Mouse (Mus musculus): Measurements from ENCODE around the gene Aldh16a1. TPM values are rescaled to one million over a fixed set of nuclear protein-coding genes. Genes with fewer than 3 reads are reported as not detected.

The Aldh16a1 gene
- polyA plus RNA-seq, 1 experiment from 2014 or later = 69.3 TPM

- Histone ChIP-seq H3K27me3 (peaks cover 67% of the 10 kb centered on the region), H3K9me3 (replicated peaks) (peaks cover 2% of the 10 kb centered on the region; the same call in 1 of the 2 replicates), H3K4me2 (peak within 1 kb of the TSS; percentile 91), H3K27ac (no peak within 1 kb of the TSS), H3K4me3 (replicated peaks) (peak within 1 kb of the TSS; percentile 54), H3K36me3 (peaks cover 21% of the 10 kb centered on the region), H3K9ac (peak within 1 kb of the TSS; percentile 51), H3K4me1 (peaks cover 30% of the 10 kb centered on the region)
- peak; percentile 14; the same call in 1 of the 2 replicates for ATAC-seq (replicated peaks; ENCODE audit: low FRiP score)
- under 1% methylated on average over 40 of the region's 41 CpGs for WGBS
These were observed 9.5 kb upstream of the Aldh16a1 start, which contains the start of gene Slc17a7 for GRCm38 (mm10) chr7:45163735-45164490. Gene Slc17a7 (plus strand): TSS chr7:45163949.

DNA sequence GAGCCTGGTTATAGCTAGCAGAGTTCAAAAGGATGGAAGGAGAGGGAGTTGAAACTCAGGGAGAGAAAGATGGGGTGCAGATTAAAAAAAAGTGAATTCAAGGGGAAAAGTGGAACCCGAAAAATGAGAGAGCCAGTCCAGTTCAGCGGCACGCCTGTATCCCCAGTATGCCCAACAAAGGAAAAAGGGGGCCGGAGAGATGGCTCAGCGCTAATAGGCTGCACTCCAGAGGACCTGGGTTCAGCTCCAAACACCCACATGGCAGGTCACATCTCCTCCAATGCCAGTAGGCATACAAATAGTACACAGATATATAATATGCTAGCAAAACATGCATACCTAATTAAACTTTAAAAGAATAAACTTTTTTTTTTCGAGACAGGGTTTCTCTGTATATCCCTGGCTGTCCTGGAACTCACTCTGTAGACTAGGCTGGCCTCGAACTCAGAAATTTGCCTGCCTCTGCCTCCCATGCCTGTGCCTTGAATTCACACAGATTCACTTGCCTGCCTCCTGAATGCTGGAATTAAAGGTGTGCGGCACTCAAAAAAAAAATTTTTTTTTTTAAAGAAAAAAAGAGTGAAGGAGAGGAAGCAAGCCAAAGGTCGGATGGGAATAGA, 8.7 kb upstream of the Aldh16a1 start:
- no peak overlapping the region for H3K27ac ChIP-seq
- no peak for ATAC-seq (replicated peaks; ENCODE audit: low FRiP score)
- H3K4me1 ChIP-seq = peaks cover 22% of the 10 kb centered on the region
- no peaks in the 10 kb centered on the region for H3K9me3 ChIP-seq (replicated peaks)
- 73% methylated on average over 9 of the region's 9 CpGs for WGBS
- H3K4me2 ChIP-seq = peak overlapping the region; percentile 91; the same call in 1 of the 2 replicates
- peak overlapping the region; percentile 54; the same call in 1 of the 2 replicates for H3K4me3 ChIP-seq (replicated peaks)
- peaks cover 29% of the 10 kb centered on the region for H3K36me3 ChIP-seq
- no peak overlapping the region for H3K9ac ChIP-seq
- peaks cover 59% of the 10 kb centered on the region for H3K27me3 ChIP-seq

DNA sequence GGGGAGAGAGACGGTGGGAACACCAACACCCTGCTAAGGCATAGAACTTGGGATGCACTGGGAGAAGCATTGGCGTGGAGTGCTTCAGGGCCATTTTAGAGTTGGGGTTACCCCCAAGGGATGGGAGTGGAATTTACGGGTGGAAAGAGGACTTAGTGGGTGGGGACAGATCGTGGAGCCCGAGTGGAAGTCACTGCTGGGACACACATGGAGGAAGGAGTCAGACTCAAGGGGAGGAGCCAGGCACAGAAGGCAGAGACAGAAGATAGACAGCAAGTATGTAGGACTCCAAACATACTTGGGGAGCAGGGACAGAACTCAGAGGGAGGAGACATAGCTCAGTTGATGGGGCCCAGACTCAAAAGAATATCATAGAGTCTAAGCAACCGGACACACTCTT, 8.2 kb upstream of the Aldh16a1 start:
- Histone ChIP-seq H3K36me3 (peaks cover 35% of the 10 kb centered on the region), H3K9me3 (replicated peaks) (no peaks in the 10 kb centered on the region), H3K27ac (no peak overlapping the region), H3K4me2 (peak overlapping the region; percentile 91), H3K9ac (peak overlapping the region; percentile 43; the same call in 1 of the 2 replicates), H3K4me3 (replicated peaks) (peak overlapping the region; percentile 50), H3K27me3 (peaks cover 53% of the 10 kb centered on the region), H3K4me1 (peaks cover 19% of the 10 kb centered on the region)
- 25% methylated on average over 6 of the region's 6 CpGs for WGBS
- no peak; the same call in 1 of the 2 replicates for ATAC-seq (replicated peaks; ENCODE audit: low FRiP score)

DNA sequence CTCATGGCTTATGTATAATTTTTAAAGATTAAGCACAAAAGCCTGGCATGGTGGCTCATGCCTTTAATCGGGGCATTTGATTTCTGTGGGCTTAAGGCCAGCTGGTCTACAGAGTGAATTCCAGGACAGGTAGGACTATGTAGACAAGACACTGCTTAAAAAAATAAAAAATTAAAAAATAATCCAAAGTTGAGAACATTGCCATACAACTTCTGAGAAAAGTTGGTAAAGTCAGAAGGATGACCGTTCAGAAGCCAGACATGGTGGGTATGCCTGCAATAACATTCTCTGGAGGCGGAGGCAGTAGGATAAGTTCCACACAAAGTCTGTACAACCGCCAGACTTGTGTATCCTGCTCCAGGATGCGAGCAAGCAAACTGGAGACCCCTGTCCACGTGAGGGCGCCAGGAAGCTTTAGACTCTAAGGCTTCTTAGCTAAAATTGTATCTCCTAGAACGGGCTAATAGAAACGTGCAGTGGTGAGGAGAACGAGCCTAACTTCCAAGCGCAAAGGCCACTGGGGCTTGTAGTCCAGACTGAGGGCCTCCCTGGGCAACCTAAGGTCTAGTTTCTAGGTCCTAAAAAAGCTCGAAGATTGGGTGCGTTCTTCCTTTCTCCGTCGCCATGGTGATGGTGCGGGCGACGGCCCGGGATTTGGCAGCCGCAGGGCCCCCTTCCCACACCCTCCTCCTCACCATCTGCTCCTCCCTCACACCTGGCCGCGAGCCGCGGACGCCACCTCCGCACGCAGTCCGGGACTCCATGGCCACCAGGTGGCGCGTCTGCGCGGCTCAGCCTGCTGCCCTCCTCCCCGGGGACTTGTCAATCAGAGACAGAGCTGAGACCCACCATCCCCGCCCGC, 7.5 kb upstream of the Aldh16a1 start:
- 3% methylated on average over 35 of the region's 35 CpGs for WGBS
- no peaks in the 10 kb centered on the region for H3K9me3 ChIP-seq (replicated peaks)
- H3K4me2 ChIP-seq = peak overlapping the region; percentile 91
- peak overlapping the region; percentile 43 for H3K9ac ChIP-seq
- peaks cover 38% of the 10 kb centered on the region for H3K36me3 ChIP-seq
- H3K27me3 ChIP-seq = peaks cover 46% of the 10 kb centered on the region
- H3K27ac ChIP-seq = 0 out of 2 replicates have a peak overlapping the region, but pooled peaks have one; percentile 54
- peak; percentile 87 for ATAC-seq (replicated peaks; ENCODE audit: low FRiP score)
- H3K4me3 ChIP-seq (replicated peaks) = peak overlapping the region; percentile 50
- peaks cover 19% of the 10 kb centered on the region for H3K4me1 ChIP-seq

DNA sequence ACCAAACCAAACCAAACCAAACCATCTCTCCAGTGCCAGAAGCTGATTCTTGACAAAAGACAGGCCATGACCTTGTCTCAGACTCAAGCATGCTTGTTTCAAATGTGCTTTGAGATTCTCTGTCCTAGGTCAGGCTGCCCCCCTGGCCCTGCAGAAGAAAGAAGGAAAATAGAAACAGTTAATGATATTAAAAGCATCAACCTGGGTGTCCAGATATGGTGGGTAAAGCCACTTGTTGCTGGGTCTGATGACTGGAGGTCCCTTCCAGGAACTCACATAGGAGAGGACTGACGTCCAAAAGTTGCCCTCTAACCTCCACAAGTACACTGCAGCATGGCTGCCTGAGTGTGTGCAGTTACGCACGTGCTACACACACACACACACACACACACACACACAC, 6.5 kb upstream of the Aldh16a1 start:
- H3K27me3 ChIP-seq = peaks cover 36% of the 10 kb centered on the region
- no peak overlapping the region for H3K4me3 ChIP-seq (replicated peaks)
- 91% methylated on average over 3 of the region's 3 CpGs for WGBS
- ATAC-seq (replicated peaks; ENCODE audit: low FRiP score) = no peak
- H3K27ac ChIP-seq = no peak overlapping the region
- peaks cover 19% of the 10 kb centered on the region for H3K4me1 ChIP-seq
- H3K36me3 ChIP-seq = peaks cover 46% of the 10 kb centered on the region
- no peak overlapping the region for H3K4me2 ChIP-seq
- H3K9me3 ChIP-seq (replicated peaks) = no peaks in the 10 kb centered on the region
- H3K9ac ChIP-seq = no peak overlapping the region

DNA sequence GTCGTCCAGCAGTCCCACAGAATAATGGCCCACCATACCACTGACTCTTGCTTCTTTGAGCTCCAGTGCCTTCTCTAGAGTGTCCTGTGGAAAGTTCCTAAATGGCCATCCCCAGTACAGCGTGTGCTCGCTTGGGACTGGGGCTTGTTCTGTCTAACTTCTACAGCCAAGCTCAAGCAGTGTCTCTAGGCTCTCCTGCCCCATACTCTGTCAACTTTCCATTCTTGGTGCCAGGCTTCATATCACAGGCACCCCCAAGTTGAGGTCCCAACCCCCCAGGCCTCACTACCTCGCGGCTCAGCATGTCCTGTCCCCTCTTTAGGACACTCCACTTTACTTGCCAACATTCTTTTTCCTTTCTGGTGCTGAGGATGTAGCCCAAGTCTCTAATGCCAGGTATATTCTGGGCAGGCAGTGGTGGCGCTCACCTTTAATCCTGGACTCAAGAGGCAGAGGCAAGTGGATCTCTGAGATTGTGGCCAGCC, 6.0 kb upstream of the Aldh16a1 start:
- ATAC-seq (replicated peaks; ENCODE audit: low FRiP score) = no peak
- WGBS = 91% methylated on average over 6 of the region's 6 CpGs

DNA sequence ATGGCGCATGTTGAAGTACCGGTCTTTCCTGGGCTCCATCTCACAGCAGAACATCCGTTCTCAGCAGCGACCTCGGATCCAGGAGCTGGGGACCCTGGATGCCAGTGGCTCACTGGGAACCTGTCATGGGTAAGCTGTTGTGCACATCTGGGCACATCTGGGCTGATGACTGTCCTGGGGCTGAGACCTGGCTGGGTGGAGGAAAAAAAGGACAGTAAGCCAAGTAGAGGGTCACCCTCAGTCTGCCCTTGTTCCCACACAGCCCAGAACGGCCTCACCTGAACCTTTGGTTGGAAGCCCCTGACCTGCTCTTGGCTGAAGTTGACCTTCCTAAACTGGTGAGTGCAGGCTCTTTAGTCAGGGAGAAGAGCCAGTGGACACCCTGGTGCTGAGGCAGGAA, 4.6 kb upstream of the Aldh16a1 start:
- H3K4me1 ChIP-seq = peaks cover 27% of the 10 kb centered on the region
- ATAC-seq (replicated peaks; ENCODE audit: low FRiP score) = no peak
- no peak overlapping the region for H3K27ac ChIP-seq
- H3K4me2 ChIP-seq = no peak overlapping the region
- H3K27me3 ChIP-seq = peaks cover 18% of the 10 kb centered on the region
- no peaks in the 10 kb centered on the region for H3K9me3 ChIP-seq (replicated peaks)
- H3K36me3 ChIP-seq = peaks cover 46% of the 10 kb centered on the region
- H3K9ac ChIP-seq = no peak overlapping the region
- WGBS = 90% methylated on average over 6 of the region's 6 CpGs
- no peak overlapping the region for H3K4me3 ChIP-seq (replicated peaks)

More for the DNA sequence above, 6.0 kb upstream of the Aldh16a1 start:
- Histone ChIP-seq H3K27me3 (peaks cover 31% of the 10 kb centered on the region), H3K4me2 (no peak overlapping the region), H3K9me3 (replicated peaks) (no peaks in the 10 kb centered on the region), H3K4me3 (replicated peaks) (no peak overlapping the region), H3K9ac (no peak overlapping the region), H3K27ac (no peak overlapping the region), H3K4me1 (peaks cover 22% of the 10 kb centered on the region), H3K36me3 (peaks cover 46% of the 10 kb centered on the region)

GRCm38 (mm10) chr7:45157459-45157858, 3.1 kb upstream of the Aldh16a1 start:
- Histone ChIP-seq H3K9me3 (replicated peaks) (no peaks in the 10 kb centered on the region), H3K4me3 (replicated peaks) (no peak overlapping the region), H3K4me1 (peaks cover 24% of the 10 kb centered on the region), H3K36me3 (peaks cover 46% of the 10 kb centered on the region), H3K9ac (no peak overlapping the region), H3K4me2 (no peak overlapping the region), H3K27me3 (peaks cover 2% of the 10 kb centered on the region), H3K27ac (no peak overlapping the region)
- ATAC-seq (replicated peaks; ENCODE audit: low FRiP score) = no peak
- WGBS = 80% methylated on average over 14 of the region's 14 CpGs

GRCm38 (mm10) chr7:45156206-45156605, 1.8 kb upstream of the Aldh16a1 start:
- no peak overlapping the region for H3K9ac ChIP-seq
- 94% methylated on average over 15 of the region's 15 CpGs for WGBS
- H3K4me2 ChIP-seq = no peak overlapping the region
- H3K4me3 ChIP-seq (replicated peaks) = no peak overlapping the region
- no peak for ATAC-seq (replicated peaks; ENCODE audit: low FRiP score)
- no peaks in the 10 kb centered on the region for H3K27me3 ChIP-seq
- no peaks in the 10 kb centered on the region for H3K9me3 ChIP-seq (replicated peaks)
- peaks cover 27% of the 10 kb centered on the region for H3K4me1 ChIP-seq
- H3K36me3 ChIP-seq = peaks cover 46% of the 10 kb centered on the region
- no peak overlapping the region for H3K27ac ChIP-seq

DNA sequence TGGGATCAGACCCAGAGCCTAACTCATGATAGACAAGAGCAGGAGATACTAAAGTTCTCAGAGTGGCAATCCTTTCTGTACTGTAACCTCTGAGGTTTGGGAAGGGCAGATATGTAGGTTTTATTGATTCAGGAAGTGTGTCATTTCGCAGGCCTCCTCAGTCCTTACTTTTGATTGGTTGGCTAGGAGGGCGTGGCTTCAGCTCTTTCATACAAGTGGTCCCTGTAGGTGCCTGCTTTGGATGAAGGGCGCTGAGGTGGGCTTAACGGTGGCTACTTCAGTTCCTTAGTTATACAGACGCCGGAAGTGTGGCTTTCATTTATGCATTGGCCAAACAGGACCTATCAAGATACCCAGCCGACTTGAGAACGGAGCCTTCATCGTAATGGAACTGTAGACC, 1.2 kb upstream of the Aldh16a1 start:
- peaks cover 31% of the 10 kb centered on the region for H3K4me1 ChIP-seq
- WGBS = 86% methylated on average over 9 of the region's 9 CpGs
- peak overlapping the region; percentile 74 for H3K4me2 ChIP-seq
- no peaks in the 10 kb centered on the region for H3K9me3 ChIP-seq (replicated peaks)
- H3K4me3 ChIP-seq (replicated peaks) = peak overlapping the region; percentile 63; the same call in 1 of the 2 replicates
- H3K9ac ChIP-seq = 0 out of 2 replicates have a peak overlapping the region, but pooled peaks have one; percentile 3
- ATAC-seq (replicated peaks; ENCODE audit: low FRiP score) = no peak
- no peaks in the 10 kb centered on the region for H3K27me3 ChIP-seq
- H3K36me3 ChIP-seq = peaks cover 42% of the 10 kb centered on the region
- H3K27ac ChIP-seq = 0 out of 2 replicates have a peak overlapping the region, but pooled peaks have one; percentile 97

DNA sequence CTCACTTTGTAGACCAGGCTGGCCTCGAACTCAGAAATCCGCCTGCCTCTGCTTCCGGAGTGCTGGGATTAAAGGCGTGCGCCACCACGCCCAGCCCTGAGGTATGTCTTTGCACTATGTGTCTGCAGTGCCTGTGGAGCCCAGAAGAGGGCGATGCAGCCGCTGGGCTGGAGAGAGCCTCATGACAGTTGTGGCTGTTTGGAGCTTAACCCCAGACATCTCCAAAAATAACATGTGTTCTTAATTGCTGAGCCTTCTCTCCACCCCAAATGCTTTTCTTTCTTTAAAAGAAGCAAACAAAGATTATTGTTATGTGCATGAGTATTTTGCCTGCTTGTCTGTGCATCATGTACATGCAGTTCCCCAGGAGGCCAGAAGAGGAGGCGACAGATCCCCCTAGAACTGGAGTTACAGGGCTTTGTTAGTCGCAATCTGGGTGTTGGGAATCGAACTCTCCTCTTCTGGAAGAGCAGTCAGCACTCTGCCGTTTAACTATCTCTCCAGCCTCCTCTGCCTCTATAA, 670 bp upstream of the Aldh16a1 start:
- no peak for ATAC-seq (replicated peaks; ENCODE audit: low FRiP score)
- Histone ChIP-seq H3K9me3 (replicated peaks) (no peaks in the 10 kb centered on the region), H3K4me3 (replicated peaks) (peak overlapping the region; percentile 63), H3K4me1 (peaks cover 37% of the 10 kb centered on the region), H3K27ac (peak overlapping the region; percentile 97), H3K36me3 (peaks cover 36% of the 10 kb centered on the region), H3K9ac (0 out of 2 replicates have a peak overlapping the region, but pooled peaks have one; percentile 3), H3K4me2 (peak overlapping the region; percentile 74), H3K27me3 (no peaks in the 10 kb centered on the region)
- WGBS = 79% methylated on average over 12 of the region's 12 CpGs
